Mouse (Mus musculus): ENCODE measurements around the gene Abcb11. TPM values are rescaled to one million over a fixed set of nuclear protein-coding genes. Genes with fewer than 3 reads are reported as not detected.

Abcb11 gene
- total and polyA plus RNA-seq, 3 experiments: 0.05 TPM; not detected in 2

DNA sequence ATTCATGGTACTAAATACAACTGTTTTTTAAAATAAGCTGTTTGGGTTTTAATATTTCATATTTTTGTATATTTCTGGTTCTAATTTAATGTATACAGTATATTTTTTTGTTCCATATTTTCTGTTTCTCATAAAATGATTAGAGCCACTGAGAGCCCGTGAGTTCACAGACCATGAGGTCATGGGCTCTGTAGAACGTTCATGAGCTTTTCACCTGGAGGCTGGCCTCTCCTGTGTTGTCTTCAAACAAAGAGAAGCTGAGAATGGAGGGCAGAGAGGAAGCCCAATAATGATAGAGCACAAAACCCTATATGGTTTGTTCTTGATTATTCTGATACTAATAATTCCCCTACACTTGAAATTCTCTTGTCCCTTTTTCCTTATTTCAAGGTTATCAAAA lies 117.7 kb downstream of the Abcb11 start:
- H3K27me3 ChIP-seq (ENCODE audit: insufficient read depth, low read length): peaks cover 6% of the 10 kb centered on the region
- no peaks in the 10 kb centered on the region for H3K36me3 ChIP-seq (replicated peaks)
- DNase-seq (ENCODE audit: low spot score) (no peak), ATAC-seq (ENCODE audit: extremely low read depth, insufficient number of reproducible peaks, low FRiP score, poor library complexity, severe bottlenecking) (no peak)
- H3K4me3 ChIP-seq (ENCODE audit: low read depth, low read length): no peak overlapping the region
- no peaks in the 10 kb centered on the region for H3K4me1 ChIP-seq (ENCODE audit: insufficient read depth, low read depth, low read length)
- TF ChIP-seq TAL1 (conservative IDR thresholded peaks at IDR 0.05; ENCODE audit: low read depth, low read length) (no peak), POLR2AphosphoS5 (IDR thresholded peaks at IDR 0.05; ENCODE audit: insufficient replicate concordance, low read depth, low read length) (no peak), CTCF (IDR thresholded peaks at IDR 0.05; ENCODE audit: low read depth, low read length) (no peak), GATA1 (IDR thresholded peaks at IDR 0.05; ENCODE audit: borderline replicate concordance, low read length) (no peak), GATA2 (IDR thresholded peaks at IDR 0.05; ENCODE audit: borderline replicate concordance, low read depth, low read length) (no peak)
- no peaks in the 10 kb centered on the region for H3K9me3 ChIP-seq (replicated peaks)

DNA sequence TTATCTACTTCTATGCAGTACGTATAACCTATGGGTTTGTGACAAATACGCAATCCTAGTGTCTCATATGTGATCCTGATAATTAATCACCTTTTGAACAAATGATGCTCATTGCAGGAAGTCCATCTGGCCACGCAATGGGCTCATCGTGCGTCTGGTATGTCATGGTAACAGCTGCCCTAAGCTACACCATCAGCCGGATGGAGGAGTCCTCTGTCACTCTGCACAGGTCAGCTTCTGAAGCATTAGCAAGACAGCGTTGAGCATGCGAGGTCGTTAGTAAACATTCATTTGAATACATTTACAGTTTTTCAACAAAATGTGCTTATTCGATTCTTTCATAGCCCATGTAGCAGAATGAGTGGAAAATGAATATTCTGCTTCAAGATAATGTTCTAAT lies 119.6 kb downstream of the Abcb11 start:
- TF ChIP-seq TAL1 (conservative IDR thresholded peaks at IDR 0.05; ENCODE audit: low read depth, low read length) (no peak), POLR2AphosphoS5 (IDR thresholded peaks at IDR 0.05; ENCODE audit: insufficient replicate concordance, low read depth, low read length) (no peak), CTCF (IDR thresholded peaks at IDR 0.05; ENCODE audit: low read depth, low read length) (no peak), GATA2 (IDR thresholded peaks at IDR 0.05; ENCODE audit: borderline replicate concordance, low read depth, low read length) (no peak), GATA1 (IDR thresholded peaks at IDR 0.05; ENCODE audit: borderline replicate concordance, low read length) (no peak)
- Histone ChIP-seq H3K4me3 (ENCODE audit: low read depth, low read length) (no peak overlapping the region), H3K9me3 (replicated peaks) (no peaks in the 10 kb centered on the region), H3K4me1 (ENCODE audit: insufficient read depth, low read depth, low read length) (no peaks in the 10 kb centered on the region), H3K36me3 (replicated peaks) (no peaks in the 10 kb centered on the region), H3K27me3 (ENCODE audit: insufficient read depth, low read length) (peaks cover 9% of the 10 kb centered on the region)
- DNase-seq (ENCODE audit: low spot score): no peak
- no peak for ATAC-seq (ENCODE audit: extremely low read depth, insufficient number of reproducible peaks, low FRiP score, poor library complexity, severe bottlenecking)

DNA sequence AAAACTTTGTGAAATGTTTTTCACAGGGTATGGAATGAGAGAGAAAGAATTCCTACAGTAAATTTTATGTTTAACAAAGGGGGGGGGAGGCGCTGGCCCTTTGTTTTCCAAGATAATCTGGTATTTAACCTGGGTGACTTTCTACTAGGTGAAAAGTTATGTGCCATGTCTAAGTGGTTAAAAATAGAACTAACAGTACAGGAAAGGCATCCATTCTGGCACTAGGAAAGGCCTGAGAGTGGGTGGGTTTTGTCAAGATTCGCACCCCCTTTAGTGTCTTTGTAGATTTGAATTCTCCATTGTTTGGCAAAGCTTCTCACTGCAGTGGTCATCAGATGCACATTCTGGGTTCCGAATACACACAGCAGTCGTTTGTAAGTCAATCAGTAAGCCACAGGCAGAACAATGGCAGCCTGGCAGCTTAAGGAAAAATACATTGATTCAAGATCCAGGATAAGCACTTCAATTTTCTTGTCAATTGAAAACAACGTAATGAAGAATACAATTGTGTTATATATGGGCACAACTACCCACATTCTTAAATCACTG lies 120.5 kb downstream of the Abcb11 start:
- Histone ChIP-seq H3K4me3 (ENCODE audit: low read depth, low read length) (no peak overlapping the region), H3K27me3 (ENCODE audit: insufficient read depth, low read length) (peaks cover 9% of the 10 kb centered on the region), H3K4me1 (ENCODE audit: insufficient read depth, low read depth, low read length) (no peaks in the 10 kb centered on the region), H3K9me3 (replicated peaks) (no peaks in the 10 kb centered on the region), H3K36me3 (replicated peaks) (no peaks in the 10 kb centered on the region)
- no peak for DNase-seq (ENCODE audit: low spot score)
- no peak for ATAC-seq (ENCODE audit: extremely low read depth, insufficient number of reproducible peaks, low FRiP score, poor library complexity, severe bottlenecking)
- TF ChIP-seq GATA2 (IDR thresholded peaks at IDR 0.05; ENCODE audit: borderline replicate concordance, low read depth, low read length) (no peak), CTCF (IDR thresholded peaks at IDR 0.05; ENCODE audit: low read depth, low read length) (no peak), GATA1 (IDR thresholded peaks at IDR 0.05; ENCODE audit: borderline replicate concordance, low read length) (no peak), TAL1 (conservative IDR thresholded peaks at IDR 0.05; ENCODE audit: low read depth, low read length) (no peak), POLR2AphosphoS5 (IDR thresholded peaks at IDR 0.05; ENCODE audit: insufficient replicate concordance, low read depth, low read length) (no peak)

DNA sequence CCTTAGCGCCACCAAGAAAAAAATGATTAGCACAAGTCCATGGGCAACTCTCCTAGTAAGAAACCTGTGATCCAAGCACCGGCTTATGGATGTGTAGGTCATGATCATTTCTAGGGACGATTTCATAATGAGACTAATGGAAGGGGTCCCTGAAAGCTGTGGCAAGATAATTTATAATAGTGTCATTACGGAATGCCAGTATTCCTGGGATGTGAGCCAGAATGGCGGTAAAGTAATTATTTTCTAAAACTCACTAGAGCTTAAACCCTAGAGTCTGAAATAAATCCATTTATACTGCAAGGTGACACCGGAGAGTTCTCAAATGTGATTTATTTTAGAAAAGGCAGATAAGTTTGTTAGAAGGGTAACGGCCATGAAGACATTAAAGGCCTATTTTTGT lies 127.2 kb downstream of the Abcb11 start:
- H3K27me3 ChIP-seq (ENCODE audit: insufficient read depth, low read length): peaks cover 16% of the 10 kb centered on the region
- no peaks in the 10 kb centered on the region for H3K4me1 ChIP-seq (ENCODE audit: insufficient read depth, low read depth, low read length)
- no peak for TF ChIP-seq TAL1 (conservative IDR thresholded peaks at IDR 0.05; ENCODE audit: low read depth, low read length)
- no peak for TF ChIP-seq POLR2AphosphoS5 (IDR thresholded peaks at IDR 0.05; ENCODE audit: insufficient replicate concordance, low read depth, low read length)
- TF ChIP-seq GATA1 (IDR thresholded peaks at IDR 0.05; ENCODE audit: borderline replicate concordance, low read length): no peak
- no peak for TF ChIP-seq GATA2 (IDR thresholded peaks at IDR 0.05; ENCODE audit: borderline replicate concordance, low read depth, low read length)
- TF ChIP-seq CTCF (IDR thresholded peaks at IDR 0.05; ENCODE audit: low read depth, low read length): no peak
- no peak for ATAC-seq (ENCODE audit: extremely low read depth, insufficient number of reproducible peaks, low FRiP score, poor library complexity, severe bottlenecking)
- no peak for DNase-seq (ENCODE audit: low spot score)
- no peaks in the 10 kb centered on the region for H3K36me3 ChIP-seq (replicated peaks)
- no peak overlapping the region for H3K4me3 ChIP-seq (ENCODE audit: low read depth, low read length)
- no peaks in the 10 kb centered on the region for H3K9me3 ChIP-seq (replicated peaks)

DNA sequence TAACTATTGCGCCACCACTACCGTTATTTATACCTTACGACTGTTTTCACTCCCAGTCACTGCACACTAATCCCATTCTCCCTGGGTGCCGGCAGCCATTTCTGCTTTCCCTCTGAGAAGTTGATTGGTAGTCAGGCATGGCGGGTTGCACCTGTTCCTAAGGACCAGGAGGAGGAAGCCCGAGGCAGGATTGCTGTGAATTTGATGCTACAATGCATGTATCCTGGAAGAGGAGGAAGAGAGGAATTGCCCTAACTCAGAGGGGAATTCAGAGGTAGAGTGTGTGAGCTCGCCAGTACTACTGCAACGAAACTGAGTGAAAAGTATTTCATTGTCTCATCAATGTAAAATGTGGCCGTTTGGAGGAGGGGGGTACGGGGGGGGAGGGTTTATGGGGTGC lies 129.8 kb downstream of the Abcb11 start:
- no peak overlapping the region for H3K4me3 ChIP-seq (ENCODE audit: low read depth, low read length)
- no peaks in the 10 kb centered on the region for H3K36me3 ChIP-seq (replicated peaks)
- no peaks in the 10 kb centered on the region for H3K4me1 ChIP-seq (ENCODE audit: insufficient read depth, low read depth, low read length)
- no peak for ATAC-seq (ENCODE audit: extremely low read depth, insufficient number of reproducible peaks, low FRiP score, poor library complexity, severe bottlenecking)
- peaks cover 19% of the 10 kb centered on the region for H3K27me3 ChIP-seq (ENCODE audit: insufficient read depth, low read length)
- no peaks in the 10 kb centered on the region for H3K9me3 ChIP-seq (replicated peaks)
- TF ChIP-seq GATA1 (IDR thresholded peaks at IDR 0.05; ENCODE audit: borderline replicate concordance, low read length) (no peak), CTCF (IDR thresholded peaks at IDR 0.05; ENCODE audit: low read depth, low read length) (no peak), POLR2AphosphoS5 (IDR thresholded peaks at IDR 0.05; ENCODE audit: insufficient replicate concordance, low read depth, low read length) (no peak), TAL1 (conservative IDR thresholded peaks at IDR 0.05; ENCODE audit: low read depth, low read length) (no peak), GATA2 (IDR thresholded peaks at IDR 0.05; ENCODE audit: borderline replicate concordance, low read depth, low read length) (no peak)
- no peak for DNase-seq (ENCODE audit: low spot score)

DNA sequence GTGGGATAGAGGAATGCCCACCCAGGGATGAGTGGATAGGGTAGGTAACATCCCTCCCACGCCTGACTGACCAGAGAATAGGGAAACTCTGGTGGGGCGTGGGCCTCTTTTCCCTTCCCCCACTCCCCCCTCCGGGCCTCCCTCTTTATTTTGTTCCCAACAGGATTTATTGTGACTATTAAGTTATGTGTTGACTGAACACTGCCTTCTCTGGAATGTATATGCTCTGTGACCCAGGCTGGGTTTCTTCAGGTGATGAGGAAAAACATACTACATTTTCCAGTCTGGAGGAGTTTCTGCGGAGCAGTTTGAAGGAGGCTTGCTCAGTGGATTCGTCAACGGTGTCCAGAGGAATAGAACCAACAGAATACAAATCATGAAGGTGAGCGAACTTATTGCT lies 131.6 kb downstream of the Abcb11 start, which contains the start of gene G6pc2:
G6pc2 (plus strand) TSS at position 301 of the 400 bp plus-strand sequence.
- Histone ChIP-seq H3K27me3 (ENCODE audit: insufficient read depth, low read length) (peaks cover 19% of the 10 kb centered on the region), H3K4me1 (ENCODE audit: insufficient read depth, low read depth, low read length) (peaks cover 4% of the 10 kb centered on the region; the same call in 1 of the 2 replicates), H3K36me3 (replicated peaks) (no peaks in the 10 kb centered on the region), H3K4me3 (ENCODE audit: low read depth, low read length) (no peak within 1 kb of the TSS), H3K9me3 (replicated peaks) (no peaks in the 10 kb centered on the region)
- no peak for DNase-seq (ENCODE audit: low spot score)
- ATAC-seq (ENCODE audit: extremely low read depth, insufficient number of reproducible peaks, low FRiP score, poor library complexity, severe bottlenecking): no peak
- TF ChIP-seq CTCF (IDR thresholded peaks at IDR 0.05; ENCODE audit: low read depth, low read length) (no peak), GATA2 (IDR thresholded peaks at IDR 0.05; ENCODE audit: borderline replicate concordance, low read depth, low read length) (no peak), TAL1 (conservative IDR thresholded peaks at IDR 0.05; ENCODE audit: low read depth, low read length) (no peak), GATA1 (IDR thresholded peaks at IDR 0.05; ENCODE audit: borderline replicate concordance, low read length) (no peak), POLR2AphosphoS5 (IDR thresholded peaks at IDR 0.05; ENCODE audit: insufficient replicate concordance, low read depth, low read length) (no peak)

All from G1E (cell line).